Mouse (Mus musculus) cerebellum, adult 2 months (tissue): ENCODE measurements at regions not wholly inside any gene's neighbourhood (a gene's known extent, or its start where the extent isn't known, plus 50 kb on each side); places are given as distances from the start of the nearest gene placed in this dataset.

Source experiments
- CTCF ChIP-seq: fragments of 200-500 bp; IDR thresholded peaks from 2 replicates; pipeline ENCODE4 v1.5.1; 2011; ENCODE audit warnings: low read depth, mild to moderate bottlenecking, control low read depth, low read length, moderate library complexity, borderline replicate concordance; ENCODE audit not compliant: insufficient read depth
- POLR2A ChIP-seq: fragments of 200-500 bp; IDR thresholded peaks from 2 replicates; pipeline ENCODE4 v1.6.1; 2011; ENCODE audit warnings: low read length, control low read depth, borderline replicate concordance; ENCODE audit not compliant: insufficient read depth

DNA sequence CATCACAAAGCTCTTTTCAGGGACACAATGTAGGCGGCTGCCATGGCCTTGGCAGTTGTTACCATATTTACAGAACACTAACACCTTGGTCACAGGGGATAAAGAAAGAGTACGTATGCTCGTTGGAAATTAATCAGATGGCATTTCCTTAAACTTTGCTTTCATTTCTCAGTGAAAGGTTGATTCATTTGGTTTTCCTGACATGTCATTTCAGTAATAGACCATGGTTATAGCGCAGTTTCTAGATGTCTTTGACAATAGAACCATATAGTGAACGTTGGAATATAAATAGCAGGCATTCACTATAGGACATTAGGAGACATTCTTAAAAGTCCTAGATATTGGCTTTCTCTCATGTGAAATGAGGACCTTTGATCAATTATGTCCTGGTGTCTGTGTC is 532.2 kb upstream of the A1bg start:
- no peak for TF ChIP-seq CTCF
- no peak for TF ChIP-seq POLR2A
